Mouse (Mus musculus) forebrain, embryonic 15.5 days (tissue): ENCODE results near the gene Tmc5. TPM values are rescaled to one million over a fixed set of nuclear protein-coding genes. Genes with fewer than 3 reads are reported as not detected.

Experiments used
- ATAC-seq: fragments of 200-750 bp; cut with Nextera tagmentation; replicated peaks from 2 replicates; pipeline ENCODE4 v1.8.0; 2017; ENCODE audit warnings: mild to moderate bottlenecking, moderate TSS enrichment, moderate library complexity
- H3K27ac ChIP-seq: fragments of 300-500 bp; sonication (generic); replicated peaks from 2 replicates; pipeline ENCODE4 v1.5.1; 2015; ENCODE audit warnings: mild to moderate bottlenecking, inconsistent platforms
- H3K27me3 ChIP-seq: fragments of 300-500 bp; sonication (generic); 2 replicates; pipeline ENCODE4 v1.6.1; 2015; ENCODE audit warnings: inconsistent platforms
- H3K36me3 ChIP-seq: fragments of 300-500 bp; sonication (generic); 2 replicates; pipeline ENCODE4 v1.6.1; 2015; ENCODE audit warnings: mild to moderate bottlenecking, inconsistent platforms
- H3K4me1 ChIP-seq: fragments of 300-500 bp; sonication (generic); 2 replicates; pipeline ENCODE4 v1.6.1; 2015; ENCODE audit warnings: inconsistent platforms
- H3K4me2 ChIP-seq: fragments of 300-500 bp; sonication (generic); replicated peaks from 2 replicates; pipeline ENCODE4 v1.6.1; 2015; ENCODE audit warnings: mild to moderate bottlenecking, inconsistent platforms
- H3K4me3 ChIP-seq: fragments of 300-500 bp; sonication (generic); 2 replicates; pipeline ENCODE4 v1.5.1; 2015; ENCODE audit warnings: mild to moderate bottlenecking, inconsistent platforms
- H3K9ac ChIP-seq: fragments of 300-500 bp; sonication (generic); replicated peaks from 2 replicates; pipeline ENCODE4 v1.6.1; 2015; ENCODE audit warnings: mild to moderate bottlenecking, inconsistent platforms
- H3K9me3 ChIP-seq: fragments of 300-500 bp; sonication (generic); 2 replicates; pipeline ENCODE4 v1.6.1; 2016; ENCODE audit warnings: inconsistent platforms
- WGBS: fragments of 180-500 bp; shearing (Covaris S2); methylation state at CpG from one replicate; pipeline ENCODE4 v1.1.7; 2015; ENCODE audit warnings: mixed read lengths; 5-methylcytosine and 5-hydroxymethylcytosine counted together
- polyA plus RNA-seq: library from polyadenylated mRNA; unstranded; fragments of >200 nt; fragmentation: Nextera tagmentation; extraction: Ambion mirVana; gene quantifications from 2 replicates; pipeline ENCODE4 v1.2.1, GENCODE M21; 2015

Tmc5 gene
- polyA plus RNA-seq, 1 experiment from 2014 or later: 0.27 TPM

DNA sequence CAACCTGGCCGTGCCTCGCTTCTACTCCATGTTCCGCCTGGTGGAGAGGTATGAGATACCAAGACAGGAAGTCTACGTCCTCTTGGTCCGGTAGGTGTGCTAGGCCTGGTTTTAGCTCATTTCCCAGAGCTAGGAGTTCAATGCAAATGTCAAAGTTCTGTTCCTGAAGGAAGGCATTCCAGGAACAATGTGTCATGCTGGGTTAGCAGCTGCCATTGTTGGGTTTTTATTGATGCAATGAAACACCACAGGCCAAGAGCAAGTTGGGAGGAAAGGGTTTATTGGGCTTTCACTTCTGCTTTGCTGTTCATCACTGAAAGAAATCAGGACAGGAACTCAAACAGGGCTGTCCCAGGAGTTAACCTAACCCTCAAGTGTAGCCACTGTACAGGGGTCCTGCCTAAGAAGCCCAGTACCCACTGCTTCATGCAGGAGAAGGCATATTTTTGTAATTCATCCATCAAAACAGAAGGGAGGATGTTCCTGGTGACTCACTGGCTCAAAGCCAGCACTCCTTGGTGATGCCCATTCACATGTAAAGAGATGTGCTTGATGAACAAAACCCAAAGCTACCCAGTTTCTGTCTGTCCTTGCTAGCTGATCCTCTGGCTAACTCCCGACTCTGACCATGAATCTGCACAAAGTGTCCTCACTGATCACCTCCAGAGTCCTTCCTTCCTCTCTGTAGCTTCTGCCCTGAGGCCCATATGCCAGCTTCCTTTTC is 55.6 kb downstream of the Tmc5 start:
- Histone ChIP-seq H3K9me3 (no peaks in the 10 kb centered on the region), H3K4me3 (no peak overlapping the region), H3K27me3 (no peaks in the 10 kb centered on the region), H3K4me1 (no peaks in the 10 kb centered on the region), H3K27ac (no peak overlapping the region), H3K4me2 (no peak overlapping the region), H3K36me3 (no peaks in the 10 kb centered on the region), H3K9ac (no peak overlapping the region)
- WGBS: 83% methylated on average over 6 of the region's 6 CpGs
- no peak for ATAC-seq

DNA sequence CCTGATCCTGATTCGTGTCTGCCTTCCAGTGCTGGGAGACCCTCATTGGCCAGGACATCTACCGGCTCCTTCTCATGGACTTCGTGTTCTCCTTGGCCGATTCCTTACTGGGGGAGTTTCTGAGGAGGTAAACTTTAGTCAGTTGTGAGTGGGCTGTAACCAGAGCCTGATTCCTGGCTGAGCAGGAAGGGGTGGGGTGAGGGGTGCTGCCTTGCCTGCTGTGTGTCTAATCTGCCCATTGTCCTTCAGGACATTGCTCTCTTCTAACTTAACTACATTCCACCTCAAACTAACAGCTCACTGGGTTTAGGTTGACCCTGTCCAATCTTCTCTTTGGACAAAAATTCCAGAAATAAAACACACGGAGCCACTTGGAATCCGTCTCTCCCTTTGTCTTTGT is 59.6 kb downstream of the Tmc5 start:
- no peaks in the 10 kb centered on the region for H3K9me3 ChIP-seq
- H3K27me3 ChIP-seq: no peaks in the 10 kb centered on the region
- no peak overlapping the region for H3K27ac ChIP-seq
- no peak overlapping the region for H3K9ac ChIP-seq
- no peaks in the 10 kb centered on the region for H3K36me3 ChIP-seq
- 29% methylated on average over 6 of the region's 6 CpGs for WGBS
- H3K4me2 ChIP-seq: no peak overlapping the region
- ATAC-seq: no peak
- no peak overlapping the region for H3K4me3 ChIP-seq
- H3K4me1 ChIP-seq: no peaks in the 10 kb centered on the region

DNA sequence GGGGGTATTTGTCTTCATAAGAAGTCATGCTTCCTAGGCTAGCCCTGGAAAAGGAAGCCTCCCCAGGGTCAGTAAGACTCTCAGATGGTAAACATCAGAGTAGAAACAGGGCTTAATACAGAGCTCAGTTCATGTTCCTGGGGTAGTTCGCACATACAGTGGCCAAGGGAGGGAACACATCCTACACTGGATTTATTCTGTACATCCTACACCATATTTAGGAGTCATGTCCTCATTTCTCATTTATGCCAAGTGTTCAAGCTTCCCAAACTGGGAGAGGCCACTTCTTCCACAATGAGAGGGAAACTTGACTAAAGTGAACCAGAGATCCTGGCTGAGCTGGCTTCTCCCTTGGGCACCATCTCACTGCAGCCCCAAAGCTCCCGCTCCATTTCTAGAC is 70.7 kb downstream of the Tmc5 start:
- Histone ChIP-seq H3K36me3 (no peaks in the 10 kb centered on the region), H3K4me1 (no peaks in the 10 kb centered on the region), H3K27me3 (no peaks in the 10 kb centered on the region), H3K27ac (no peak overlapping the region), H3K9me3 (peaks cover 6% of the 10 kb centered on the region; the same call in 1 of the 2 replicates), H3K4me3 (no peak overlapping the region), H3K9ac (no peak overlapping the region), H3K4me2 (no peak overlapping the region)
- ATAC-seq: no peak
- WGBS: 96% methylated on average over 2 of the region's 2 CpGs

DNA sequence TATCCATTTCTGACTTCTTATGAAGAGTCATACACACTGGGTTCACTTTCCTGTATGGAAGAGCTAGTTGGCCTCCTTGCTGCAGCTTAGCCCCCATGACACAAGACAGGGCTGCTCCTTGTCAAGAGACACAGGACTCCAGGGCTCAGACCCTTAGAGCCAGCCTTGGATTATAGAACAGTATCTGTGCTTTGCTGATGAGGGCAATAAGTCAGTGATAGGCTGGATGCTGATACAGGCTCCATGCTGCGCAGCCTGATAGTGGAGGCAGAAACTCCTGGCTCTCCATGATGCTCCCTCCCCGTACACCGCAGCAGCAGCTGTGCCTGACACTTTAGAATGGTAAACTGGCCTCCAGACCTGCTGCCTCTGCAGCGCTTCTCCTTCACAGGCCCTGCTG is 73.0 kb downstream of the Tmc5 start:
- 84% methylated on average over 4 of the region's 4 CpGs for WGBS
- ATAC-seq: no peak
- Histone ChIP-seq H3K27me3 (no peaks in the 10 kb centered on the region), H3K4me1 (no peaks in the 10 kb centered on the region), H3K36me3 (no peaks in the 10 kb centered on the region), H3K27ac (no peak overlapping the region), H3K4me3 (no peak overlapping the region), H3K9me3 (no peaks in the 10 kb centered on the region), H3K4me2 (no peak overlapping the region), H3K9ac (no peak overlapping the region)

DNA sequence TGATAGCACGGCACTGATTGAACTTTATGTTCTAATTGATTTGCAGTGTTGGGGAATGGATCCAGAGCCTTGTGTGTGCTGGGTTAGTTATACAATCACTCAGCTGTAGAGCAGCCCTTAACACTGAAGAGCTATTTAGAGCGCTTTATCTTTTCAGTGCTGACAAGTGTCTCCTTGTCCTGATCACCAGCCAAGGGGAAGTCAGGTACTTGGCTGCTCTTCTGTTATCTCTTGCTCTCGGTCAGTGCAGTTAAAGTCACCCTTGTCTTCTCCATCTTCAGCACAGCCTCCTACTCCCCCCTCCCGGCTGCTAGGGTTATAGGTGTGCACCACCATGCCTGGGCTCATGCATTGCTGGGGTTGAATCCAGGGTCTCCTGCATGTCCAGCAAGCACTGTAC is 79.7 kb downstream of the Tmc5 start:
- H3K9ac ChIP-seq: no peak overlapping the region
- no peaks in the 10 kb centered on the region for H3K4me1 ChIP-seq
- no peak overlapping the region for H3K27ac ChIP-seq
- H3K36me3 ChIP-seq: no peaks in the 10 kb centered on the region
- H3K9me3 ChIP-seq: no peaks in the 10 kb centered on the region
- no peak for ATAC-seq
- H3K4me3 ChIP-seq: no peak overlapping the region
- H3K4me2 ChIP-seq: no peak overlapping the region
- no peaks in the 10 kb centered on the region for H3K27me3 ChIP-seq
- WGBS: 85% methylated on average over 4 of the region's 4 CpGs

DNA sequence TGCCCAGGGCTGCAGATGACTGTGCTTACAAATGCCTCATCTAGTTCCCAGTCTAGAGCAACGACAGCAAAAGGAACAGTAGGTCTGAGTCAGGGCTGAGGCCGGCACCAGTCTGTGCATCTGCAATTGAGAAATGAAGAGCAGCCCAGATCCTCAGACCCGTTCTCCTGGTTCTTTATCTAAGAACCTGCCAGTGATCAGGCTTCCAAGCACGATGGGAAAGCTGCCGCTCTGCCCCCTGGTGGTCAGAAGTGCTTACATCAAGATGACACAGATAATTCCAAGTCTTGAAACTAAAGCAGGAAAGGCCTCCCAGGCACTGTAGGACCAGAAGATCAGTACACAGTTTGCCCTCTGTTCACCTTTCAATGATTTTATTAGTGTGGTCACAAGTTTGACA is 91.1 kb downstream of the Tmc5 start:
- peaks cover 55% of the 10 kb centered on the region for H3K36me3 ChIP-seq
- ATAC-seq: peak; percentile 59
- 13% methylated on average over 5 of the region's 5 CpGs for WGBS
- H3K27ac ChIP-seq: no peak overlapping the region
- H3K9ac ChIP-seq: no peak overlapping the region
- H3K4me3 ChIP-seq: no peak overlapping the region
- H3K4me2 ChIP-seq: no peak overlapping the region
- no peaks in the 10 kb centered on the region for H3K9me3 ChIP-seq
- no peaks in the 10 kb centered on the region for H3K27me3 ChIP-seq
- peaks cover 2% of the 10 kb centered on the region; the same call in 1 of the 2 replicates for H3K4me1 ChIP-seq

DNA sequence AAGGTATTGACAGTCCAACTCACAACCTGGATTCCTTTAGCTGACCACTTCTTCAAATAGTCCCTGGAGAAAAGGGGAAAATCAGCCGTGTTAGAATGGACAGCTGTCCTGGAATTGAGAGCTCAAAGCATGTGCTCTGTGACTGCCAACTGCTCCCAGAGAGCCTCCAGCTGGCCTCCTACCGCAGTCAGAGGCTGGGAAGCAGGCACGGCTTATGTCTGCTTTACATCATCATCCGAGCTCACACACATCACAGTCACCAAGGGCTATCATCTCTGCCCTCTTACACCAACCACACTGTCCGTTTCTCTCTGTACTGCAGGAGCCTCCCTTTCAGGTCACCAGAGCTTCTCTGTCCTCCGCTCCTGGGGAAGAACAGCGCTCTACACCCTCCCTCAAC is 92.0 kb downstream of the Tmc5 start:
- no peak overlapping the region for H3K27ac ChIP-seq
- H3K4me1 ChIP-seq: peaks cover 2% of the 10 kb centered on the region; the same call in 1 of the 2 replicates
- peaks cover 59% of the 10 kb centered on the region for H3K36me3 ChIP-seq
- no peak overlapping the region for H3K4me2 ChIP-seq
- H3K27me3 ChIP-seq: no peaks in the 10 kb centered on the region
- ATAC-seq: no peak
- WGBS: 86% methylated on average over 7 of the region's 7 CpGs
- H3K9me3 ChIP-seq: no peaks in the 10 kb centered on the region
- no peak overlapping the region for H3K9ac ChIP-seq
- H3K4me3 ChIP-seq: no peak overlapping the region

DNA sequence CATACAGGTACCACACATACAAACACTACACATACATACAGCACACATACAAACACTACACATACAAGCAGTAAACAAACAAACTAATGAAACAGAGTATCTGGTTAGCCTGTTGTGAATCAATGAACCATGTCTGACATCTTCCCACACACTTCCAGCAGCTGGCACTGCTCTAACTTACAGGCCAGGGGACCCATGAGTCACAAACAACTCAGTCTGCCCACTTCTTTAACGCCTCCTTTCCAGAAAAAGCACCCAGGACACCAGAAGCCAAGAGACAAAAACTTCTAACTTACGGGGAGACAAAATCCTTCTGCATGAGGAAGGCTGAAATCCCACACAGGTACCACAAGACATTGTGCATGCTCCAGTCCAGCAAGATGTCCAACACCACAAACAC is 94.2 kb downstream of the Tmc5 start:
- H3K4me2 ChIP-seq: no peak overlapping the region
- H3K9ac ChIP-seq: no peak overlapping the region
- peaks cover 2% of the 10 kb centered on the region; the same call in 1 of the 2 replicates for H3K4me1 ChIP-seq
- WGBS: 87% methylated on average over 2 of the region's 2 CpGs
- H3K4me3 ChIP-seq: no peak overlapping the region
- no peaks in the 10 kb centered on the region for H3K27me3 ChIP-seq
- H3K36me3 ChIP-seq: peaks cover 77% of the 10 kb centered on the region
- no peak for ATAC-seq
- no peak overlapping the region for H3K27ac ChIP-seq
- no peaks in the 10 kb centered on the region for H3K9me3 ChIP-seq

DNA sequence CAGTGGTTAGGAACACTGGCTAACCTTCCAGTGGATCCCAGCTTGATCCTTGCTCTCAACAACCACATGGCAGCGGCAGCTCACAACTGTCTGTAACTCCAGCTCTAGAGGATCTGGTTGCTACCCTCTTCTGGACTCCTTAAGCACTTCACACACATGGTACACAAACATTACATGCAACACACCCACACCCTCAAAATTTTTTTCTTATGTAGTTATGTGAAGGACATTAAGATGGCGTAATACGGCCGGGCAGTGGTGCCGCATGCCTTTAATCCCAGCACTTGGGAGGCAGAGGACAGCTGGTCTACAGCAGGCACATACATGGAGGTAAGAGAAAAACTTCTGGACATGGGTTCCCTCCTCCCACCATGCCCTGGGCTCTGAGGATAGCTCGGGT is 99.0 kb downstream of the Tmc5 start:
- 97% methylated on average over 6 of the region's 6 CpGs for WGBS

DNA sequence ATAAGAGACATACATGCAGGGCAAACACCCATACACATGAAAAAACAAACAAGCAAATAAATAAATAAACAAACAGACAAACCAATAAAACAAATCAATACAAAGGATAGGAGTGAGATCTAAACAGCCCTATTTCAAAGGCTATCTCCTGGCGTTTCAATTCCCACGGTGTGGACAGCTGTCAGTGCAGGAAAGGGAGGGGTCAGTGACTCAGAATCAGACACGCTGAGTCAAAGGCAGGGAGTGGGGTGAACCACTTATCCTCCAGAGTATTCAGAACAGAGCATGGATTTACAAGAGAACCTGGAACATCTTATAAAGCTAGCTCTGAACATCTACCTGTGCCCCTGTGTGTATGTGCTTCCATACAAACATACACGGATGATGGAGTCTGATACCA is 100.1 kb downstream of the Tmc5 start:
- 85% methylated on average over 4 of the region's 4 CpGs for WGBS
- H3K4me1 ChIP-seq: no peaks in the 10 kb centered on the region; the same call in 1 of the 2 replicates
- no peak overlapping the region for H3K4me3 ChIP-seq
- H3K27ac ChIP-seq: no peak overlapping the region
- no peak overlapping the region for H3K4me2 ChIP-seq
- H3K9ac ChIP-seq: no peak overlapping the region
- peaks cover 50% of the 10 kb centered on the region for H3K36me3 ChIP-seq
- no peaks in the 10 kb centered on the region for H3K27me3 ChIP-seq
- H3K9me3 ChIP-seq: no peaks in the 10 kb centered on the region
- no peak for ATAC-seq

More for the DNA sequence above, 99.0 kb downstream of the Tmc5 start:
- H3K4me3 ChIP-seq: no peak overlapping the region
- H3K4me1 ChIP-seq: no peaks in the 10 kb centered on the region; the same call in 1 of the 2 replicates
- no peaks in the 10 kb centered on the region for H3K27me3 ChIP-seq
- no peak for ATAC-seq
- peaks cover 60% of the 10 kb centered on the region for H3K36me3 ChIP-seq
- H3K4me2 ChIP-seq: no peak overlapping the region
- no peak overlapping the region for H3K9ac ChIP-seq
- no peak overlapping the region for H3K27ac ChIP-seq
- no peaks in the 10 kb centered on the region for H3K9me3 ChIP-seq

DNA sequence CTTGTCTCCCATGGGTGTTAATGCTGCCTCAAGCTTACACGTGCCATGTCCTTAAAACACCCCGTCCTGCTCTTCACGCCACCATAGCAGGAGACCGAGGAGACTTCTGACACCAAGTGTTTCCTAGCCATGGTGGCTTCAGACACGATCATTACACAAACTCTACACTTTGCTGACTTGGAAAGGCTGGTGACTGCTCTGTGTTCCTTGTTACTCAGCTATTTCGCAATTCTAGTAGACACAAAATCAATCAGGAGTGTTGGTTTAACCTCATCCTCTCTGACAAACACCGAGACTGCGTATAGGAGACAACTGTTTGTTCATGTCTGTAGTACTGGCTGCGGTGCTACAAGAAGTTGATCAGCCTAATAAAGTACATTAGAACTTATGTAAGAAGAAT is 101.8 kb downstream of the Tmc5 start:
- Histone ChIP-seq H3K9me3 (no peaks in the 10 kb centered on the region), H3K9ac (no peak overlapping the region), H3K27ac (no peak overlapping the region), H3K36me3 (peaks cover 40% of the 10 kb centered on the region), H3K4me1 (peaks cover 8% of the 10 kb centered on the region), H3K4me2 (no peak overlapping the region), H3K4me3 (no peak overlapping the region), H3K27me3 (no peaks in the 10 kb centered on the region)
- 95% methylated on average over 9 of the region's 9 CpGs for WGBS
- ATAC-seq: no peak

DNA sequence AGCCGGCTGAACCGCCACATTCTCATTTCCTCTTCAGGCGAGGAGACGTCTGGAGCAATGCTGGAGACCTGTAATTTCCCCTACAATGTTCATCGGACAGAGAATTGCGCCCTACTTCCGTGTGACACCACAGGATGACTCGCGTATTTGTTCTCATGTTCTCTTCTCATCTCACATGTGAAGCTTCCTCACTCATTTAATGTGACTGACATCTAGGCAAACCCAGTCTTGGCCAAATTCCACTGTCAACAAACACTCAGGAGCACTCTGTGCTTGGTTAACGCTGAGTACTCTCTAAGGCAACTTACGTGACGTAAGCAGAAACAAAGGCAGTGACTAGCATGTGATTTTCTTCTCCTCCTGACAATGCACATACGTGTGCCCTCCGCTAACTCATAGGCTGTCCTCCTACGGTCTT is 106.1 kb downstream of the Tmc5 start:
- ATAC-seq: no peak
- Histone ChIP-seq H3K9ac (no peak overlapping the region), H3K4me2 (0 out of 2 replicates have a peak overlapping the region, but pooled peaks have one; percentile 1), H3K27me3 (no peaks in the 10 kb centered on the region), H3K9me3 (no peaks in the 10 kb centered on the region), H3K27ac (no peak overlapping the region), H3K36me3 (peaks cover 4% of the 10 kb centered on the region), H3K4me3 (no peak overlapping the region), H3K4me1 (peaks cover 25% of the 10 kb centered on the region)
- WGBS: 87% methylated on average over 15 of the region's 15 CpGs
